Mouse (Mus musculus) lung, embryonic 15.5 days (tissue): ENCODE data around the gene Pecr. TPM values are rescaled to one million over a fixed set of nuclear protein-coding genes. Genes with fewer than 3 reads are reported as not detected.
"Not testable (repeated sequence)": the region's sequence is repeated elsewhere in the genome, so short reads cannot be mapped to it uniquely, and the experiment has no call there.

Experiments
- ATAC-seq: fragments of 200-750 bp; cut with Nextera tagmentation; 2 replicates; pipeline ENCODE4 v1.8.0; 2017; ENCODE audit warnings: moderate number of reproducible peaks, borderline replicate concordance; ENCODE audit not compliant: low FRiP score, low TSS enrichment; ENCODE audit errors: extremely low read depth
- H3K27ac ChIP-seq: fragments of 300-500 bp; sonication (generic); 2 replicates; pipeline ENCODE4 v1.5.1; 2015; ENCODE audit warnings: moderate library complexity, mild to moderate bottlenecking, inconsistent platforms
- H3K27me3 ChIP-seq: fragments of 300-500 bp; sonication (generic); 2 replicates; pipeline ENCODE4 v1.6.1; 2015; ENCODE audit warnings: inconsistent platforms
- H3K36me3 ChIP-seq: fragments of 300-500 bp; sonication (generic); 2 replicates; pipeline ENCODE4 v1.6.1; 2015; ENCODE audit warnings: inconsistent platforms
- H3K4me1 ChIP-seq: fragments of 300-500 bp; sonication (generic); 2 replicates; pipeline ENCODE4 v1.6.1; 2015; ENCODE audit warnings: inconsistent platforms
- H3K4me2 ChIP-seq: fragments of 300-500 bp; sonication (generic); 2 replicates; pipeline ENCODE4 v1.6.1; 2015; ENCODE audit warnings: inconsistent platforms, mild to moderate bottlenecking, moderate library complexity
- H3K4me3 ChIP-seq: fragments of 300-500 bp; sonication (generic); 2 replicates; pipeline ENCODE4 v1.5.1; 2015; ENCODE audit warnings: mild to moderate bottlenecking, inconsistent platforms
- H3K9ac ChIP-seq: fragments of 300-500 bp; sonication (generic); 2 replicates; pipeline ENCODE4 v1.6.1; 2015; ENCODE audit warnings: inconsistent platforms
- H3K9me3 ChIP-seq: fragments of 300-500 bp; sonication (generic); 2 replicates; pipeline ENCODE4 v1.6.1; 2016; ENCODE audit warnings: inconsistent platforms
- WGBS: fragments of 180-500 bp; shearing (Covaris S2); methylation state at CpG from one replicate; pipeline ENCODE4 v1.1.7; 2015; 5-methylcytosine and 5-hydroxymethylcytosine counted together
- polyA plus RNA-seq: library from polyadenylated mRNA; unstranded; fragments of >200 nt; fragmentation: Nextera tagmentation; extraction: Ambion mirVana; gene quantifications from 2 replicates; pipeline ENCODE4 v1.2.1, GENCODE M21; 2015

Gene Pecr
- polyA plus RNA-seq, 1 experiment from 2014 or later, result 23.0 TPM

DNA sequence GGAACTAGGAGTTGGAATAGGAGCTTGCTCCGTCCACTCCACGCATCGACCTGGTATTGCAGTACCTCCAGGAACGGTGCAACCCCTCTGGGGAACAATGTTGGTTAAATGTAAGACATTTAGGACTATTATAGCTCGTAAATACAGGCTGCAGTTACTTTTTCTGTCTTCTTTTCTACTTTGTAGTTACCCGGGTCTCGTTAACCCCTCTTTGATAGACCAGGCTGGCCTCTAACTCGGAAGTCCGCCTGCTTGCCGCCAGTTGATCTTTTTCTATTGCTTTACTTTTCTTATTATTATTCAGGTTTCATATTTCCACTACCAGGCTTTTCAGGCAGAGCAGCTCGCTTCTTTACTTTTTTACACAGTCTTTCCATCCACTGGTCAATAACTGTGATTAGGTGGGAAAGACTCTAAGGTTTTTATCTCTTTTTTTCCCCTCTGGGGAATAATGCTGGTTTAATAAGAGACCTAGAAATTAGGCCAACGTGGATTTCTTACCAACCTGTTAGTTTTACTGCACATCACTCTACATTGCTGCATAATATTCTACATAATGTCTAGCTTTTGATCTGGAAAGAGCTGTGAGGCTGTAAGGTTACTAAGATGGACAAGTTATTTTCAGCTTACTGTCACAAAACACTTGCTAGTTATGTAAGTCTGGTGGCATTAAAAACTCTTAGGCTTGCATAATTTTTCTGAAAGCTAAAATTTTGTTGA lies 39.6 kb downstream of the Pecr start:
- no peaks in the 10 kb centered on the region for H3K36me3 ChIP-seq
- H3K27me3 ChIP-seq, result no peaks in the 10 kb centered on the region
- ATAC-seq, result no peak; the same call in none of the 2 replicates
- H3K4me1 ChIP-seq, result no peaks in the 10 kb centered on the region
- peak overlapping the region; percentile 46; the same call in 1 of the 2 replicates for H3K4me3 ChIP-seq
- peak overlapping the region; percentile 97 for H3K27ac ChIP-seq
- no peaks in the 10 kb centered on the region for H3K9me3 ChIP-seq
- under 1% methylated on average over 12 of the region's 12 CpGs for WGBS
- H3K4me2 ChIP-seq, result peak overlapping the region; percentile 77
- H3K9ac ChIP-seq, result no peak overlapping the region

GRCm38 (mm10) chr1:72243656-72244316 lies 40.3 kb downstream of the Pecr start:
- peak overlapping the region; percentile 74 for H3K9ac ChIP-seq
- no peaks in the 10 kb centered on the region for H3K36me3 ChIP-seq
- H3K27ac ChIP-seq, result peak overlapping the region; percentile 97
- H3K4me3 ChIP-seq, result peak overlapping the region; percentile 46
- WGBS, result 1% methylated on average over 47 of the region's 47 CpGs
- H3K4me2 ChIP-seq, result peak overlapping the region; percentile 77
- no peaks in the 10 kb centered on the region for H3K9me3 ChIP-seq
- ATAC-seq, result peak; percentile 96
- no peaks in the 10 kb centered on the region for H3K27me3 ChIP-seq
- no peaks in the 10 kb centered on the region for H3K4me1 ChIP-seq

GRCm38 (mm10) chr1:72242581-72243143 lies 41.5 kb downstream of the Pecr start:
- Histone ChIP-seq H3K4me2 (no peak overlapping the region), H3K9me3 (no peaks in the 10 kb centered on the region), H3K36me3 (no peaks in the 10 kb centered on the region), H3K9ac (no peak overlapping the region), H3K4me3 (no peak overlapping the region), H3K27ac (no peak overlapping the region), H3K27me3 (no peaks in the 10 kb centered on the region), H3K4me1 (peaks cover 7% of the 10 kb centered on the region)
- no peak for ATAC-seq
- WGBS, result 89% methylated on average over 5 of the region's 5 CpGs

GRCm38 (mm10) chr1:72239113-72239512 lies 45.0 kb downstream of the Pecr start:
- H3K4me2 ChIP-seq, H3K4me3 ChIP-seq, ATAC-seq, H3K27ac ChIP-seq, H3K27me3 ChIP-seq, H3K9ac ChIP-seq, H3K9me3 ChIP-seq, H3K36me3 ChIP-seq: not testable (repeated sequence)
- WGBS, result 81% methylated on average over 3 of the region's 3 CpGs
- peaks cover 16% of the 10 kb centered on the region for H3K4me1 ChIP-seq

DNA sequence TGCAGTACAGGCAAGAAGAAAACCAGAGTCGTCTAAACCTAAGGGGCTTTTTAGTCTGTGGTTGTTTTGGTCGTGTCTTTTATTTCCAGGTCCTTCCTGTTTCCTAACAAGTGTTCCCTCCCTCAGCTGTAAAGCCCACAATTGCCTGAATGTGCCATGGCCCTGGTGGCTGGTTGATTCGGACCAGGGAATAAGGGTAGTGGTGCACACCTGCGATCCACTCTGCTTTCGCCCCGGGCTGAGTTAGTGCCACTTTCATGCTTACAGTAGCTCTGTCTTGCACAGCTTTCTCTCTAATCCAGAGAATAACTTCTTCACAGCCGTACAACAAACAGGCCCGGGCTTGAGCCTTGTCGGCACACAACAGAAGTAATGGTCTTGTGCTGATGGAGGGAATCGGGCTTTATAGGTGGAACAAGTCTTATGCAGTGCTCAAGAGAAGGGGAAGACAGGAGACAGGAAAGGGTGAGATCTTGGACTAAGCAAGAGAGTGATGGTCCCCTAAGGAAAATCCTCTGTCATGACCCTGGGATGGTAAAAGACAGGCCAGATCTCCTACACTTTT lies 46.0 kb downstream of the Pecr start:
- Histone ChIP-seq H3K27me3 (peaks cover 5% of the 10 kb centered on the region; the same call in 1 of the 2 replicates), H3K9me3 (no peaks in the 10 kb centered on the region), H3K9ac (no peak overlapping the region; the same call in 1 of the 2 replicates), H3K4me1 (peaks cover 16% of the 10 kb centered on the region), H3K36me3 (no peaks in the 10 kb centered on the region), H3K4me3 (no peak overlapping the region), H3K27ac (no peak overlapping the region), H3K4me2 (peak overlapping the region; percentile 41; the same call in 1 of the 2 replicates)
- no peak for ATAC-seq
- WGBS, result 60% methylated on average over 10 of the region's 10 CpGs

- H3K27me3 ChIP-seq, result peaks cover 5% of the 10 kb centered on the region; the same call in 1 of the 2 replicates
- H3K4me2 ChIP-seq, result peak overlapping the region; percentile 41
- peaks cover 16% of the 10 kb centered on the region for H3K4me1 ChIP-seq
- H3K4me3 ChIP-seq, result no peak overlapping the region
- no peak overlapping the region for H3K27ac ChIP-seq
- no peak overlapping the region for H3K9ac ChIP-seq
- ATAC-seq, result peak; percentile 66
- no peaks in the 10 kb centered on the region for H3K36me3 ChIP-seq
- 1% methylated on average over 13 of the region's 13 CpGs for WGBS
- no peaks in the 10 kb centered on the region for H3K9me3 ChIP-seq
These were observed 46.9 kb downstream of the Pecr start for GRCm38 (mm10) chr1:72237007-72237775.

DNA sequence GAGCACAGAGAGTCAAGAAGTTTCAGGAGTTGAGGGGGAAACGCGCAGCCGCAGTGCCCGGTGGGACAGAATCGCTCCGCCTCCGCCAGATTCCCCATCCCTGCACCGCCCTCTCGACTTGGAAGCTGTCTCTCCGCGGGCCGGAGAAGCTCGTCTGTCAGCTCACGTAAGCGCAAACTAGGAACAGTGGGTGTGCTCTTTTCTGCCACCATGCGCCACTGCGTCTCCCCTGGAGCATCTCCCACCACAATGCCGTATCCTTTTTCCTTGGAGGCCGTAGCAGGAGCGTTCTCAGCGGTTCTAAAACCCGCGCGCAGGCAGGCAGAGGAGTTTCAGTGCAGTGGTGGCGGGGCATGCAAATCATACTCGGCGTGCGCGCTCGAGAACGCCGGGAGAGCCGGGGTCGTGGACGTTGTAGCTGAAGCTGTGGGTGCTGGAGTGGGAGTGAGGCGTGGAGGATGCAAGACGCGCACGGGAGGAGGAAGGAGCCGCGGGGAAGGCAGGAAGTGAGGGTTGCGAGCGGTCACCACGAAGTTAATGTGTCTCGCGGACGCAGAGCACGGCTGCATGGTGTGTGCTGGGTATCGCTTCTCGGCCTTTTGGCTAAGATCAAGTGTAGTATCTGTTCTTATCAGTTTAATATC lies 47.6 kb downstream of the Pecr start:
- Histone ChIP-seq H3K27ac (peak overlapping the region; percentile 62), H3K4me1 (peaks cover 16% of the 10 kb centered on the region), H3K4me3 (peak overlapping the region; percentile 52), H3K9ac (peak overlapping the region; percentile 45), H3K4me2 (peak overlapping the region; percentile 73)
- WGBS, result 0% methylated on average over 38 of the region's 50 CpGs
- ATAC-seq, result peak; percentile 86
- not testable (repeated sequence) for H3K9me3 ChIP-seq, H3K27me3 ChIP-seq, H3K36me3 ChIP-seq

- H3K9ac ChIP-seq, H3K4me3 ChIP-seq, ATAC-seq, H3K27me3 ChIP-seq, H3K4me1 ChIP-seq, H3K9me3 ChIP-seq, H3K27ac ChIP-seq, H3K4me2 ChIP-seq, H3K36me3 ChIP-seq: not testable (repeated sequence)
- 73% methylated on average over 10 of the region's 10 CpGs for WGBS
These were observed 51.5 kb downstream of the Pecr start for GRCm38 (mm10) chr1:72232592-72232991.

GRCm38 (mm10) chr1:72228974-72229373 lies 55.1 kb downstream of the Pecr start:
- H3K4me2 ChIP-seq, result no peak overlapping the region
- no peaks in the 10 kb centered on the region for H3K4me1 ChIP-seq
- whole genome bisulfite sequencing, result 25% methylated on average over 3 of the region's 3 CpGs
- no peaks in the 10 kb centered on the region for H3K9me3 ChIP-seq
- H3K27me3 ChIP-seq, result peaks cover 16% of the 10 kb centered on the region
- H3K4me3 ChIP-seq, result no peak overlapping the region
- H3K27ac ChIP-seq, result no peak overlapping the region
- no peak for ATAC-seq
- H3K9ac ChIP-seq, result no peak overlapping the region
- H3K36me3 ChIP-seq, result no peaks in the 10 kb centered on the region

- Histone ChIP-seq H3K4me3 (no peak overlapping the region), H3K4me2 (no peak overlapping the region), H3K9me3 (no peaks in the 10 kb centered on the region), H3K4me1 (no peaks in the 10 kb centered on the region), H3K9ac (no peak overlapping the region), H3K27me3 (peaks cover 28% of the 10 kb centered on the region), H3K36me3 (no peaks in the 10 kb centered on the region), H3K27ac (no peak overlapping the region)
- ATAC-seq, result no peak
- WGBS, result 88% methylated on average over 5 of the region's 5 CpGs
These were observed 56.6 kb downstream of the Pecr start for GRCm38 (mm10) chr1:72227546-72227945.

DNA sequence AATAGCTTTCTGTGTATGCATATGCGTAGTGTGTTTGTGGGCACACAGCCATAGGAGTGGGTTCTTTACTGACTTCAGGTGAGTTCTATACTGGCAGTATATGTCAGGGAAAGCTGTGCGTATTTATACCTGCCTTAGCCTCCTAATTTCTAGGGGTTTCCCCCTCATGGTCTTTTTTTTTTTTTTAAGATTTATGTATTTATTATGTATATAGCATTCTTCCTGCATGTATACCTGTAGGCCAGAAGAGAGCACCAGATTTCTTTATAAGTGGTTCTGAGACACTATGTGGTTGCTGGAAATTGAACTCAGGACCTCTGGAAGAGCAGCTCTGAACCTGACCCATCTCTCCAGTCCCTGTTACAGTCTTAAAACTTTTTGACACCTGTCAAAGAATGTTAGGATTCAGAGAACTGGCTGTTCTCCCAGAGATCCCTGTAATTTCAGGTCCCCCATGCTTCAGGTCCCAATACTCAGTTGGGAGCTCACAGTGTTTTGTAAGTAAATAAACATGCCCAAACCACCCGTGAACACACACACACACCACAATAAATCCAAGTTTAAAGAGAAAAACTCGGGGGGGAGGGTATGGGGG lies 57.1 kb downstream of the Pecr start:
- H3K27ac ChIP-seq, result no peak overlapping the region
- H3K27me3 ChIP-seq, result peaks cover 28% of the 10 kb centered on the region
- H3K9ac ChIP-seq, result no peak overlapping the region
- no peaks in the 10 kb centered on the region for H3K36me3 ChIP-seq
- H3K4me3 ChIP-seq, result no peak overlapping the region
- WGBS, result 25% methylated on average over 4 of the region's 4 CpGs
- no peak overlapping the region for H3K4me2 ChIP-seq
- H3K9me3 ChIP-seq, result no peaks in the 10 kb centered on the region
- no peaks in the 10 kb centered on the region for H3K4me1 ChIP-seq
- peak; percentile 6; the same call in 1 of the 2 replicates for ATAC-seq
